In genomic region chr4:119120095-119120494, GRCm38 (mm10) we compare ENCODE assay signal across 18 mouse cellular contexts. TPM values are rescaled to one million over a fixed set of nuclear protein-coding genes. Genes with fewer than 3 reads are reported as not detected.
DNase-seq lines count a peak whose midpoint lies in the region; ATAC-seq and TF ChIP-seq lines count a peak whose summit lies in the region.
"Had no signal": no experiment of that assay in that cellular context is flagged by ENCODE, and none has a peak within 500 bp of the region (broad histone marks: within the 10 kb centered on the region; RNA-seq: fewer than 3 reads in every experiment).

No protein-coding gene starts in this region.

- H3K4me1 ChIP-seq in embryonic facial prominence, embryonic 14.5 days (ENCODE audit: control insufficient read depth, insufficient read depth, low read length), result peaks cover 6% of the 10 kb centered on the region
- peaks cover 60% of the 10 kb centered on the region for H3K4me1 ChIP-seq in embryonic facial prominence, embryonic 10.5 days
- H3K4me1 ChIP-seq in forebrain, postnatal 0 days (ENCODE audit: insufficient read depth), result no peaks in the 10 kb centered on the region
- H3K4me1 ChIP-seq: midbrain, embryonic 15.5 days had no signal

- H3K4me3 ChIP-seq in embryonic facial prominence, embryonic 14.5 days (ENCODE audit: low read depth, low read length), result no peak overlapping the region
- no peak overlapping the region for H3K4me3 ChIP-seq in embryonic facial prominence, embryonic 10.5 days
- no peak overlapping the region for H3K4me3 ChIP-seq in forebrain, postnatal 0 days (ENCODE audit: low read depth, low read length)
- H3K4me3 ChIP-seq: gastrocnemius, adult 2 months; hindbrain, embryonic 13.5 days; lung, embryonic 15.5 days; midbrain, embryonic 15.5 days had no signal

- no peak overlapping the region for H3K9ac ChIP-seq in embryonic facial prominence, embryonic 14.5 days (ENCODE audit: low read depth, low read length)
- H3K9ac ChIP-seq in forebrain, postnatal 0 days, result no peak overlapping the region
- H3K9ac ChIP-seq: hindbrain, embryonic 13.5 days; lung, embryonic 15.5 days; midbrain, embryonic 15.5 days had no signal

- H3K27ac ChIP-seq in embryonic facial prominence, embryonic 14.5 days (replicated peaks; ENCODE audit: low read depth, low read length), result no peak overlapping the region
- no peak overlapping the region for H3K27ac ChIP-seq in embryonic facial prominence, embryonic 10.5 days (replicated peaks)
- H3K27ac ChIP-seq in forebrain, postnatal 0 days (ENCODE audit: low read depth, low read length), result no peak overlapping the region
- H3K27ac ChIP-seq: hindbrain, embryonic 13.5 days; lung, embryonic 15.5 days; midbrain, embryonic 15.5 days had no signal

- DNase-seq in embryonic facial prominence, embryonic 14.5 days (ENCODE audit: low spot score), result peak; percentile 29
- no peak for DNase-seq in embryonic facial prominence, embryonic 10.5 days (ENCODE audit: low spot score)
- peak; percentile 49 for DNase-seq in kidney, adult 11 months
- no peak for DNase-seq in kidney, postnatal 14 days
- peak; percentile 49 to 63 for DNase-seq in urinary bladder, postnatal 36 days (ENCODE audit: low spot score in 2 of 2)
- no peak for DNase-seq in urinary bladder, postnatal 25 days (ENCODE audit: low spot score)
- DNase-seq in forebrain, postnatal 0 days, result no peak
- DNase-seq: adrenal gland, postnatal 10 days; cerebellum, adult 18-20 months; gastrocnemius, adult 2 months; kidney, postnatal 25 days; right cerebral cortex, adult 18-20 months; thymus, postnatal 14 days had no signal

- H3K4me2 ChIP-seq in embryonic facial prominence, embryonic 14.5 days (ENCODE audit: low read depth, low read length), result no peak overlapping the region
- no peak overlapping the region for H3K4me2 ChIP-seq in forebrain, postnatal 0 days (ENCODE audit: low read depth)
- H3K4me2 ChIP-seq: hindbrain, embryonic 13.5 days; lung, embryonic 15.5 days; midbrain, embryonic 15.5 days had no signal

- no peak for ATAC-seq in embryonic facial prominence, embryonic 14.5 days (ENCODE audit: low read depth)
- ATAC-seq in CD4-positive, CD25-positive, alpha-beta regulatory T cell, adult 4 months, result no peak
- no peak for ATAC-seq in forebrain, postnatal 0 days
- ATAC-seq: midbrain, embryonic 15.5 days had no signal

- no peaks in the 10 kb centered on the region for H3K27me3 ChIP-seq in embryonic facial prominence, embryonic 14.5 days (replicated peaks; ENCODE audit: control insufficient read depth, insufficient read depth, low read length)
- H3K27me3 ChIP-seq in embryonic facial prominence, embryonic 10.5 days (replicated peaks; ENCODE audit: low read depth, poor library complexity, severe bottlenecking), result no peaks in the 10 kb centered on the region
- H3K27me3 ChIP-seq in forebrain, postnatal 0 days (ENCODE audit: insufficient read depth, low read length), result no peaks in the 10 kb centered on the region
- H3K27me3 ChIP-seq: CH12.LX; hindbrain, embryonic 13.5 days; lung, embryonic 15.5 days; midbrain, embryonic 15.5 days had no signal

- no peaks in the 10 kb centered on the region for H3K9me3 ChIP-seq in embryonic facial prominence, embryonic 14.5 days (ENCODE audit: control insufficient read depth, low read length)
- H3K9me3 ChIP-seq in embryonic facial prominence, embryonic 10.5 days, result no peaks in the 10 kb centered on the region
- no peaks in the 10 kb centered on the region for H3K9me3 ChIP-seq in forebrain, postnatal 0 days (ENCODE audit: low read length)
- H3K9me3 ChIP-seq: hindbrain, embryonic 13.5 days; lung, embryonic 15.5 days; midbrain, embryonic 15.5 days had no signal

- peaks cover 58% of the 10 kb centered on the region for H3K36me3 ChIP-seq in embryonic facial prominence, embryonic 14.5 days (ENCODE audit: control insufficient read depth, insufficient read depth, low read length)
- H3K36me3 ChIP-seq in embryonic facial prominence, embryonic 10.5 days (replicated peaks), result peaks cover 99% of the 10 kb centered on the region
- H3K36me3 ChIP-seq in forebrain, postnatal 0 days (ENCODE audit: insufficient read depth), result 0 out of 2 replicates have a peak, but pooled peaks cover 7% of the 10 kb centered on the region
- H3K36me3 ChIP-seq: midbrain, embryonic 15.5 days had no signal

- 77% methylated on average over 6 of the region's 6 CpGs for WGBS in embryonic facial prominence, embryonic 14.5 days
- WGBS in embryonic facial prominence, embryonic 10.5 days, result 92% methylated on average over 6 of the region's 6 CpGs
- 85% methylated on average over 6 of the region's 6 CpGs for WGBS in forebrain, postnatal 0 days

- TF ChIP-seq CTCF in forebrain, postnatal 0 days (IDR thresholded peaks at IDR 0.05; ENCODE audit: low read depth), result no peak

RNA-seq across cellular contexts. Expression of gene Slc2a1, which starts 11.6 kb away (rescaled TPM):
- 94.2 and 111 TPM in 2 replicates for polyA plus RNA-seq in embryonic facial prominence, embryonic 14.5 days (2014; fragmentation: Nextera tagmentation; extraction: Ambion mirVana)
- polyA plus RNA-seq in embryonic facial prominence, embryonic 10.5 days (2016; fragmentation: Nextera tagmentation; extraction: Ambion mirVana), result 140 and 166 TPM in 2 replicates
- 10 to 100 TPM; 33.8 to 49.9 TPM for polyA plus RNA-seq in CD4-positive, CD25-positive, alpha-beta regulatory T cell, adult 4 months (2017; shearing (Covaris generic))
- total RNA-seq in forebrain, postnatal 0 days (2014; rRNA removed), result 53.6 and 64.8 TPM in 2 replicates
- 41.4 and 43.1 TPM in 2 replicates for polyA plus RNA-seq in forebrain, postnatal 0 days (2015; fragmentation: Nextera tagmentation; extraction: Ambion mirVana)

RNA-seq across cellular contexts. Expression of gene Zfp691, which starts 53.9 kb away (rescaled TPM):
- 4.0 and 5.1 TPM in 2 replicates for polyA plus RNA-seq in embryonic facial prominence, embryonic 14.5 days (2014; fragmentation: Nextera tagmentation; extraction: Ambion mirVana)
- 11.4 and 13.9 TPM in 2 replicates for polyA plus RNA-seq in embryonic facial prominence, embryonic 10.5 days (2016; fragmentation: Nextera tagmentation; extraction: Ambion mirVana)
- polyA plus RNA-seq in CD4-positive, CD25-positive, alpha-beta regulatory T cell, adult 4 months (2017; shearing (Covaris generic)), result 1 to 10 TPM; 3.5 to 4.8 TPM
- 6.5 and 7.2 TPM in 2 replicates for total RNA-seq in forebrain, postnatal 0 days (2014; rRNA removed)
- 1.2 and 2.2 TPM in 2 replicates for polyA plus RNA-seq in forebrain, postnatal 0 days (2015; fragmentation: Nextera tagmentation; extraction: Ambion mirVana)

Comparison
In these comparisons a context has a peak if more than half of its experiments do, and no peak if none do; other contexts are left out.
1. DNase-seq: peak in embryonic facial prominence, embryonic 14.5 days (single experiment), kidney, adult 11 months (single experiment) and urinary bladder, postnatal 36 days (2 of 2); none in embryonic facial prominence, embryonic 10.5 days (single experiment), kidney, postnatal 14 days (single experiment), urinary bladder, postnatal 25 days (single experiment) and forebrain, postnatal 0 days (single experiment).